Mouse (Mus musculus) mammary gland, adult 2 months (tissue): Measurements from ENCODE around the gene Gm20820. TPM values are rescaled to one million over a fixed set of nuclear protein-coding genes. Genes with fewer than 3 reads are reported as not detected.

ENCODE experiments used
- polyA plus RNA-seq: library from polyadenylated mRNA; depleted of rRNA; stranded (reverse); fragments of >200 nt; gene quantifications from 2 replicates; pipeline ENCODE4 v1.2.3, GENCODE M21; 2012; ENCODE audit warnings: low replicate concordance; rRNA removed

Gene Gm20820
- polyA plus RNA-seq = not detected in 2 replicates

GRCm38 (mm10) chrY:86061472-86061871, at the start of gene Gm20820:
Gm20820 (plus strand) TSS chrY:86061772.

